Mouse (Mus musculus): ENCODE measurements around the gene Pawr. TPM values are rescaled to one million over a fixed set of nuclear protein-coding genes. Genes with fewer than 3 reads are reported as not detected.
A peak's percentile ranks its signal among the peaks of the same experiment; 100 is the strongest.

Gene Pawr
- total and polyA plus RNA-seq, 2 experiments from 2014 or later: 2.7 to 3.5 TPM

DNA sequence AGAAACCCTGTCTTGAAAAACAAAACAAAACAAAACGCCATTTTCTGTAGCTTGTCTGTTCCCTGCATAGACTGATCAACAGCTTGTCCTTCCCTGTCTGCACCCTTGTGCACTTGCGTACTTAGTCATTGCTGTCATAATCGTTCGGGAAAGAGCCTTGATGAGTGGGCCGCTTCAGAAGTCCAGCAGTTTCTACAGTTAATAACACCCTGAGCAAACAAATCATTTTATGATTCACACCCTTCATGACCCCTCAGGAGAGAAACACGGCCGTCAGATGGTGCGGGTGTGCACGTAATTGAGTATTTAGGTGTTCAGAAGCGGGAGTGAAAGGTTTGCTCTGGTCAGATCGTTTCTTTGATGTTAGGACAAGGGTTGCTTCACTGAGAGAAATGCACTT lies 32.1 kb upstream of the Pawr start:
- Histone ChIP-seq H3K9me3 (replicated peaks; ENCODE audit: control insufficient read depth, low read length) (no peaks in the 10 kb centered on the region), H3K9ac (replicated peaks; ENCODE audit: low read depth, low read length) (no peak overlapping the region), H3K27ac (ENCODE audit: low read depth) (no peak overlapping the region), H3K4me3 (ENCODE audit: low read depth, low read length) (no peak overlapping the region), H3K4me2 (ENCODE audit: low read depth, low read length) (no peak overlapping the region), H3K36me3 (replicated peaks; ENCODE audit: control insufficient read depth, insufficient read depth, low read length) (no peaks in the 10 kb centered on the region), H3K27me3 (ENCODE audit: control insufficient read depth, insufficient read depth, low read length) (no peaks in the 10 kb centered on the region), H3K4me1 (ENCODE audit: control insufficient read depth, insufficient read depth) (no peaks in the 10 kb centered on the region)
- ATAC-seq (ENCODE audit: insufficient read depth, low read depth) (no peak), DNase-seq (ENCODE audit: low spot score) (no peak)
- 81% methylated on average over 11 of the region's 11 CpGs for WGBS
- TF ChIP-seq EP300 (IDR thresholded peaks at IDR 0.05; ENCODE audit: low read depth) (no peak), CTCF (IDR thresholded peaks at IDR 0.05; ENCODE audit: low read depth) (no peak)

DNA sequence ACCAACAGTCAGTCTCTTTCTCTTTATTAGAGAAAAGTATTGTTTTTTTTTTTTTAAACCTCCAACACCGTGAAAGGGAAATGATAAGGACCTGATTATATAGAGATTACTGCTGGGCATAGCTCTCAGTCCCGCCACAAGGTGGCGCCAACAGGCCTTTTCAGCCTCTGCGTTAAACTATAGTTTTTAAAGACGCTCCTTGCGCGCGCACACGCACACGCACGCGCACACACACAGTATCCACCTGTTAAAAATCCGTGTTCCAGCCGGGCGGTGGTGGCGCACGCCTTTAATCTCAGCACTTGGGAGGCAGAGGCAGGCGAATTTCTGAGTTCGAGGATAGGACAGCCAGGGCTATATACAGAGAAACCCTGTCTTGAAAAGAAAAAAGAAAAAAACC lies 31.1 kb upstream of the Pawr start:
- WGBS: 10% methylated on average over 19 of the region's 19 CpGs
- Histone ChIP-seq H3K4me1 (ENCODE audit: control insufficient read depth, insufficient read depth) (no peaks in the 10 kb centered on the region), H3K9me3 (replicated peaks; ENCODE audit: control insufficient read depth, low read length) (no peaks in the 10 kb centered on the region), H3K4me2 (ENCODE audit: low read depth, low read length) (peak overlapping the region; percentile 47), H3K27ac (ENCODE audit: low read depth) (no peak overlapping the region), H3K27me3 (ENCODE audit: control insufficient read depth, insufficient read depth, low read length) (no peaks in the 10 kb centered on the region), H3K36me3 (replicated peaks; ENCODE audit: control insufficient read depth, insufficient read depth, low read length) (no peaks in the 10 kb centered on the region), H3K4me3 (ENCODE audit: low read depth, low read length) (no peak overlapping the region), H3K9ac (replicated peaks; ENCODE audit: low read depth, low read length) (no peak overlapping the region)
- ATAC-seq (ENCODE audit: insufficient read depth, low read depth) (no peak), DNase-seq (ENCODE audit: low spot score) (peak; percentile 49)
- TF ChIP-seq EP300 (IDR thresholded peaks at IDR 0.05; ENCODE audit: low read depth) (no peak), CTCF (IDR thresholded peaks at IDR 0.05; ENCODE audit: low read depth) (peak; percentile 74)

DNA sequence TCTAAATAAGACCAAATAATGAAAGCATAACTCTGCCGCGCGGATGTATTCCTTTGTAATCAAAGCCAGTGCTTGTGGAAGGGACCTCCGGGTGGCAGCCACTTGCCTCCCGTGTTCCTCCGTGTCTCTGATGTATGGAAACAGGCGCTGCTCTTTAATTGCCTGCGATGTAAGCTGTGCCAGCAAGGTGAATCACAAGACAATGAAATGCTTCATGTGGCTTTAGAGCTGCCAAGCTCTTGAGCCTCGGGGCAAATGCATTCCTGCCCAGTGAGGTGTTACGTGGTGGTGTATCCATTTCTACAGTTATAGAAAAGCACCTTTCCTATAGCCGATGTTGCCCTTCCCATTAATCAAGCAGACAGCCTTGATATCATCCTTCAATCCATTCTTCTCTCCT lies 24.1 kb upstream of the Pawr start:
- 71% methylated on average over 11 of the region's 11 CpGs for WGBS
- TF ChIP-seq EP300 (IDR thresholded peaks at IDR 0.05; ENCODE audit: low read depth) (no peak), CTCF (IDR thresholded peaks at IDR 0.05; ENCODE audit: low read depth) (no peak)
- Histone ChIP-seq H3K4me1 (ENCODE audit: control insufficient read depth, insufficient read depth) (no peaks in the 10 kb centered on the region), H3K4me3 (ENCODE audit: low read depth, low read length) (no peak overlapping the region), H3K36me3 (replicated peaks; ENCODE audit: control insufficient read depth, insufficient read depth, low read length) (no peaks in the 10 kb centered on the region), H3K27me3 (ENCODE audit: control insufficient read depth, insufficient read depth, low read length) (no peaks in the 10 kb centered on the region), H3K9me3 (replicated peaks; ENCODE audit: control insufficient read depth, low read length) (no peaks in the 10 kb centered on the region), H3K27ac (ENCODE audit: low read depth) (no peak overlapping the region), H3K4me2 (ENCODE audit: low read depth, low read length) (no peak overlapping the region), H3K9ac (replicated peaks; ENCODE audit: low read depth, low read length) (no peak overlapping the region)
- DNase-seq (ENCODE audit: low spot score) (no peak), ATAC-seq (ENCODE audit: insufficient read depth, low read depth) (no peak)

GRCm38 (mm10) chr10:108310195-108310594 lies 21.7 kb upstream of the Pawr start:
- no peak for TF ChIP-seq CTCF (IDR thresholded peaks at IDR 0.05; ENCODE audit: low read depth)
- no peak for TF ChIP-seq EP300 (IDR thresholded peaks at IDR 0.05; ENCODE audit: low read depth)
- Histone ChIP-seq H3K4me1 (ENCODE audit: control insufficient read depth, insufficient read depth) (no peaks in the 10 kb centered on the region), H3K4me3 (ENCODE audit: low read depth, low read length) (no peak overlapping the region), H3K36me3 (replicated peaks; ENCODE audit: control insufficient read depth, insufficient read depth, low read length) (no peaks in the 10 kb centered on the region), H3K27ac (ENCODE audit: low read depth) (no peak overlapping the region), H3K9me3 (replicated peaks; ENCODE audit: control insufficient read depth, low read length) (no peaks in the 10 kb centered on the region), H3K27me3 (ENCODE audit: control insufficient read depth, insufficient read depth, low read length) (no peaks in the 10 kb centered on the region), H3K9ac (replicated peaks; ENCODE audit: low read depth, low read length) (no peak overlapping the region), H3K4me2 (ENCODE audit: low read depth, low read length) (no peak overlapping the region)
- no peak for DNase-seq (ENCODE audit: low spot score)
- WGBS: 79% methylated on average over 5 of the region's 5 CpGs
- ATAC-seq (ENCODE audit: insufficient read depth, low read depth): no peak

- Histone ChIP-seq H3K27me3 (ENCODE audit: control insufficient read depth, insufficient read depth, low read length) (no peaks in the 10 kb centered on the region), H3K9ac (replicated peaks; ENCODE audit: low read depth, low read length) (no peak overlapping the region), H3K27ac (ENCODE audit: low read depth) (no peak overlapping the region), H3K4me2 (ENCODE audit: low read depth, low read length) (no peak overlapping the region), H3K36me3 (replicated peaks; ENCODE audit: control insufficient read depth, insufficient read depth, low read length) (no peaks in the 10 kb centered on the region), H3K9me3 (replicated peaks; ENCODE audit: control insufficient read depth, low read length) (no peaks in the 10 kb centered on the region), H3K4me3 (ENCODE audit: low read depth, low read length) (no peak overlapping the region), H3K4me1 (ENCODE audit: control insufficient read depth, insufficient read depth) (no peaks in the 10 kb centered on the region)
- TF ChIP-seq CTCF (IDR thresholded peaks at IDR 0.05; ENCODE audit: low read depth) (no peak), EP300 (IDR thresholded peaks at IDR 0.05; ENCODE audit: low read depth) (no peak)
- DNase-seq (ENCODE audit: low spot score) (no peak), ATAC-seq (ENCODE audit: insufficient read depth, low read depth) (no peak)
- 84% methylated on average over 3 of the region's 3 CpGs for WGBS
These were observed 20.5 kb upstream of the Pawr start for GRCm38 (mm10) chr10:108311396-108311795.

GRCm38 (mm10) chr10:108313845-108314244 lies 18.1 kb upstream of the Pawr start:
- H3K4me3 ChIP-seq (ENCODE audit: low read depth, low read length): no peak overlapping the region
- no peaks in the 10 kb centered on the region for H3K4me1 ChIP-seq (ENCODE audit: control insufficient read depth, insufficient read depth)
- no peaks in the 10 kb centered on the region for H3K9me3 ChIP-seq (replicated peaks; ENCODE audit: control insufficient read depth, low read length)
- DNase-seq (ENCODE audit: low spot score): no peak
- no peaks in the 10 kb centered on the region for H3K27me3 ChIP-seq (ENCODE audit: control insufficient read depth, insufficient read depth, low read length)
- TF ChIP-seq CTCF (IDR thresholded peaks at IDR 0.05; ENCODE audit: low read depth) (no peak), EP300 (IDR thresholded peaks at IDR 0.05; ENCODE audit: low read depth) (no peak)
- H3K27ac ChIP-seq (ENCODE audit: low read depth): no peak overlapping the region
- no peak overlapping the region for H3K4me2 ChIP-seq (ENCODE audit: low read depth, low read length)
- 87% methylated on average over 6 of the region's 6 CpGs for WGBS
- no peak overlapping the region for H3K9ac ChIP-seq (replicated peaks; ENCODE audit: low read depth, low read length)
- H3K36me3 ChIP-seq (replicated peaks; ENCODE audit: control insufficient read depth, insufficient read depth, low read length): no peaks in the 10 kb centered on the region
- no peak for ATAC-seq (ENCODE audit: insufficient read depth, low read depth)

All from heart, postnatal 0 days (tissue).